21 mouse cellular contexts compared by ENCODE assay signal in the genomic region with DNA sequence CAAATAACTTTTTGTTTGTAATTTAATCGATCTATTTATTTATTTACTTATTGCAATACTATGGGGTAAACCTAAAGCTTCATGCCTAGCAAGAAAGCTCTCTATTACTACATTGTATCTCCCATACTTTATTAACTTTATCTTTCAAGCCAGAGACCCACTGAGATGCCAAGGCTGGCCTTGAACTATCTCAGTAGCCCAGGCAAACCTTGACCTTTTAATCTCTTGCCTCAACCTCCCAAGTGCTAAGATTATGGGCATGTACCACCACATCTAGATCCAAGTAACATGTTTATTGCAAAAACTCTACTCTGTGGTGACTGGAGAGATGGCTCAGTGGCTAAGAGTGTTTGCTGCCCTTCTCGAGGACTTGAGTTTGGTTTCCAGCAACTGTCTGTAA.
"Had no signal": no experiment of that assay in that cellular context is flagged by ENCODE, and none has a peak within 500 bp of the region (broad histone marks: within the 10 kb centered on the region; RNA-seq: fewer than 3 reads in every experiment).

No protein-coding gene starts in this region.

- H3K4me2 ChIP-seq: intestine, embryonic 15.5 days; limb, embryonic 12.5 days; limb, embryonic 15.5 days; lung, embryonic 15.5 days; midbrain, embryonic 15.5 days; neural tube, embryonic 12.5 days; neural tube, embryonic 15.5 days; stomach, embryonic 15.5 days had no signal

- ATAC-seq: intestine, embryonic 15.5 days; midbrain, embryonic 15.5 days had no signal

- H3K27ac ChIP-seq: intestine, embryonic 15.5 days; limb, embryonic 12.5 days; limb, embryonic 15.5 days; lung, embryonic 15.5 days; midbrain, embryonic 10.5 days; midbrain, embryonic 15.5 days; neural tube, embryonic 12.5 days; stomach, embryonic 15.5 days had no signal

- H3K4me3 ChIP-seq: intestine, embryonic 15.5 days; limb, embryonic 12.5 days; limb, embryonic 15.5 days; lung, embryonic 15.5 days; midbrain, embryonic 10.5 days; midbrain, embryonic 15.5 days; neural tube, embryonic 12.5 days; neural tube, embryonic 15.5 days; stomach, embryonic 15.5 days had no signal

- DNase-seq: kidney, adult 11 months; kidney, adult 9 months; kidney, postnatal 14 days; kidney, postnatal 4 days; left cerebral cortex, postnatal 4 days; lung, adult 18-20 months; lung, postnatal 10 days; lung, postnatal 36 days; retina, postnatal 1 day; right cerebral cortex, postnatal 25 days; spleen, adult 18-20 months; thymus, postnatal 25 days had no signal

- H3K9ac ChIP-seq: intestine, embryonic 15.5 days; limb, embryonic 12.5 days; limb, embryonic 15.5 days; lung, embryonic 15.5 days; midbrain, embryonic 15.5 days; neural tube, embryonic 12.5 days; neural tube, embryonic 15.5 days; stomach, embryonic 15.5 days had no signal

- H3K27me3 ChIP-seq: intestine, embryonic 15.5 days; limb, embryonic 12.5 days; limb, embryonic 15.5 days; lung, embryonic 15.5 days; midbrain, embryonic 15.5 days; neural tube, embryonic 12.5 days; neural tube, embryonic 15.5 days; stomach, embryonic 15.5 days had no signal

- H3K9me3 ChIP-seq: intestine, embryonic 15.5 days; limb, embryonic 12.5 days; limb, embryonic 15.5 days; lung, embryonic 15.5 days; midbrain, embryonic 10.5 days; midbrain, embryonic 15.5 days; neural tube, embryonic 12.5 days; neural tube, embryonic 15.5 days; stomach, embryonic 15.5 days had no signal

- H3K36me3 ChIP-seq: intestine, embryonic 15.5 days; limb, embryonic 12.5 days; limb, embryonic 15.5 days; lung, embryonic 15.5 days; midbrain, embryonic 10.5 days; midbrain, embryonic 15.5 days; neural tube, embryonic 12.5 days; neural tube, embryonic 15.5 days; stomach, embryonic 15.5 days had no signal

- H3K4me1 ChIP-seq: intestine, embryonic 15.5 days; lung, embryonic 15.5 days; midbrain, embryonic 10.5 days; midbrain, embryonic 15.5 days; neural tube, embryonic 12.5 days; stomach, embryonic 15.5 days had no signal
